Mouse (Mus musculus) ES-E14 (cell line): ENCODE data around the gene Ccdc3. TPM values are rescaled to one million over a fixed set of nuclear protein-coding genes. Genes with fewer than 3 reads are reported as not detected.

ENCODE experiments used
- DNase-seq: peaks from one replicate; pipeline ENCODE4 v3.0.0-alpha.2; 2013; ENCODE audit warnings: low read depth, low spot score
- H3K27ac ChIP-seq: 2 replicates; pipeline ENCODE4 v1.5.1; 2012; ENCODE audit warnings: low read depth, mild to moderate bottlenecking, low read length, moderate library complexity, mixed read lengths; ENCODE audit not compliant: poor library complexity, insufficient read depth, severe bottlenecking
- H3K36me3 ChIP-seq: 2 replicates; pipeline ENCODE4 v1.6.1; 2012; ENCODE audit warnings: mild to moderate bottlenecking, low read length, moderate library complexity, mixed read lengths; ENCODE audit not compliant: control insufficient read depth, poor library complexity, insufficient read depth, severe bottlenecking
- H3K4me1 ChIP-seq, 2 experiments: fragments of 150-350 bp in 1 of 2; sonication (generic) in 1 of 2; 2 replicates each; pipeline ENCODE4 v1.6.1; 2012; ENCODE audit warnings: low read length in 2 of 2, mild to moderate bottlenecking in 1 of 2, mixed read lengths in 1 of 2; ENCODE audit not compliant: control insufficient read depth in 2 of 2, insufficient read depth in 2 of 2, poor library complexity in 1 of 2
- H3K4me3 ChIP-seq, 2 experiments: fragments of 150-350 bp in 1 of 2; sonication (generic) in 1 of 2; 2 replicates each; pipeline ENCODE4 v1.5.1; 2012; ENCODE audit warnings: low read length in 2 of 2, low read depth in 1 of 2, mild to moderate bottlenecking in 1 of 2, mixed read lengths in 1 of 2; ENCODE audit not compliant: insufficient read depth in 1 of 2, poor library complexity in 1 of 2, severe bottlenecking in 1 of 2
- H3K9ac ChIP-seq: 2 replicates; pipeline ENCODE4 v1.6.1; 2012; ENCODE audit warnings: low read depth, mild to moderate bottlenecking, low read length, mixed read lengths; ENCODE audit not compliant: poor library complexity, insufficient read depth, severe bottlenecking
- H3K9me3 ChIP-seq: fragments of 150-350 bp; sonication (generic); 2 replicates; pipeline ENCODE4 v1.6.1; 2012; ENCODE audit warnings: low read depth, mild to moderate bottlenecking, low read length; ENCODE audit not compliant: control insufficient read depth, insufficient read depth
- CHD2 ChIP-seq: IDR thresholded peaks from 2 replicates; pipeline ENCODE4 v1.6.1; 2014; ENCODE audit warnings: mild to moderate bottlenecking, low read depth, low read length, inconsistent platforms
- HCFC1 ChIP-seq: IDR thresholded peaks from 2 replicates; pipeline ENCODE4 v1.6.1; 2012; ENCODE audit warnings: low read length, inconsistent platforms, borderline replicate concordance; ENCODE audit not compliant: insufficient read depth
- MAFK ChIP-seq: IDR thresholded peaks from 2 replicates; pipeline ENCODE4 v1.6.1; 2014; ENCODE audit warnings: mild to moderate bottlenecking, low read depth, low read length, inconsistent platforms; ENCODE audit not compliant: insufficient read depth
- ZC3H11A ChIP-seq: IDR thresholded peaks from 2 replicates; pipeline ENCODE4 v1.6.1; 2012; ENCODE audit warnings: low read depth, mild to moderate bottlenecking, inconsistent platforms, low read length, borderline replicate concordance
- ZNF384 ChIP-seq: IDR thresholded peaks from 2 replicates; pipeline ENCODE4 v1.6.1; 2012; ENCODE audit warnings: low read depth, low read length, inconsistent platforms
- in situ Hi-C, 2 experiments: fragments of 600-800 bp; cut with MboI; formaldehyde crosslinking; loops; one replicate each; pipeline ENCODE4 v1.15.1; 2025; ENCODE audit warnings: low sequenced_read_pairs in 2 of 2, inconsistent platforms in 1 of 2; ENCODE audit not compliant: unreplicated experiment in 2 of 2
- total RNA-seq: library from RNA; depleted of rRNA; stranded (reverse); fragments of 300-350 nt; gene quantifications from 2 replicates; pipeline ENCODE4 v1.2.3, GENCODE M21; 2012

The Ccdc3 gene
- total RNA-seq, 1 experiment = 9.2 TPM

- Histone ChIP-seq H3K27ac (no peak overlapping the region; the same call in 1 of the 2 replicates), H3K9ac (no peak overlapping the region; the same call in 1 of the 2 replicates), H3K9me3 (no peaks in the 10 kb centered on the region), H3K4me1 (peaks cover 6 to 7% of the 10 kb centered on the region in 2 experiments; a peak in 3 of 4 replicates), H3K4me3 (no peak overlapping the region; a peak in 1 of 4 replicates), H3K36me3 (0 out of 2 replicates have a peak, but pooled peaks cover 3% of the 10 kb centered on the region)
- no peak for DNase-seq
- TF ChIP-seq CHD2 = no peak
- TF ChIP-seq ZNF384 = no peak
- no peak for TF ChIP-seq ZC3H11A
- TF ChIP-seq MAFK = no peak
- no peak for TF ChIP-seq HCFC1
- in situ Hi-C loops = no loop called here
Observed at GRCm38 (mm10) chr2:5139961-5140360, 2.4 kb downstream of the Ccdc3 start.

GRCm38 (mm10) chr2:5144446-5144845, 6.9 kb downstream of the Ccdc3 start:
- Histone ChIP-seq H3K9ac (no peak overlapping the region), H3K4me1 (peaks cover 4% of the 10 kb centered on the region in 2 experiments; a peak in 3 of 4 replicates), H3K36me3 (peaks cover 3% of the 10 kb centered on the region; the same call in 1 of the 2 replicates), H3K9me3 (no peaks in the 10 kb centered on the region), H3K4me3 (no peak overlapping the region), H3K27ac (no peak overlapping the region)
- in situ Hi-C loops = no loop called here
- no peak for TF ChIP-seq ZNF384
- TF ChIP-seq HCFC1 = no peak
- no peak for TF ChIP-seq MAFK
- TF ChIP-seq ZC3H11A = no peak
- TF ChIP-seq CHD2 = no peak
- no peak for DNase-seq

DNA sequence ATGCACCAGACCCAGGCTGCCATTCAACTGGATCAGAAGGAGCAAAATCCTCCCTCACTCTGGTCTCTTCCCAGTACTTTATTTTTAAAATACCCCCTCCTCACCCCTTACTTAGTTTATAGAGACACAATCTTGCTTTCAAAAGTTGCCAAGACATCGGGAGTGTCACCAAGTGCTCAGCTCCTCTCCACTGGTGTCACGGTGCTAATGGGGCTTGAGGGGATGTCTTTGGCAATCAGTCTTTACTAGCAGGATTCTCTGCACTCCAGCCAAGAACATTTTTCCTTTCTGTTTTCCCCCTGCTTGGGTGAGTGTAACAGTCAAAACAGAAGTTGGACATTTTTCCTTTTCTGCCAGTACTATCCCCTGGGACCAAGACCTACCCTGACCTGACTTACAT, 10.3 kb downstream of the Ccdc3 start:
- H3K9ac ChIP-seq = no peak overlapping the region
- no peak overlapping the region for H3K27ac ChIP-seq

DNA sequence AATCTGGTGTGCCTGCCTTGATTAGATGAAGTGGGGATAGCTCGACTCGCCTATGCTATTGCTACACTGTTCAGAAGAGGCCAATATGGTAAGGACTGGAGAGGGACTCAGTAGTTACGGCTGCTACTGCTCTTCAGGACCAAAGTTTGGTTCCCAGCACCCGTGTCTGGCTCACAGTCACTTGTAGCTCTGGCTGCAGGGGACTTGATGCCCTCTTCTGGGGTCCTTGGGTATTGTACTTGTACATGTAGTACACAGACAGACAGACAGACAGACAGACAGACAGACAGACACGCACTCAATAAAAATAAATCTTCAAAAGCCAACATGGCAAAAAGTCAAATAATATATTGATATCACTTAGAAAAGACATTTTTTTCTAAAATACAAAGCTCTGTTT, 17.1 kb downstream of the Ccdc3 start:
- Histone ChIP-seq H3K27ac (no peak overlapping the region), H3K9me3 (no peaks in the 10 kb centered on the region), H3K4me1 (no peaks in the 10 kb centered on the region), H3K4me3 (no peak overlapping the region), H3K9ac (no peak overlapping the region), H3K36me3 (no peaks in the 10 kb centered on the region)
- in situ Hi-C loops = no loop called here
- DNase-seq = no peak
- TF ChIP-seq CHD2 (no peak), ZC3H11A (no peak), HCFC1 (no peak), MAFK (no peak), ZNF384 (no peak)

More for the DNA sequence above, 10.3 kb downstream of the Ccdc3 start:
- Histone ChIP-seq H3K36me3 (peaks cover 2% of the 10 kb centered on the region; the same call in 1 of the 2 replicates), H3K9me3 (no peaks in the 10 kb centered on the region), H3K4me1 (no peaks in the 10 kb centered on the region), H3K4me3 (no peak overlapping the region)
- in situ Hi-C loops = no loop called here
- no peak for DNase-seq
- TF ChIP-seq ZC3H11A = no peak
- TF ChIP-seq HCFC1 = no peak
- TF ChIP-seq MAFK = no peak
- no peak for TF ChIP-seq ZNF384
- no peak for TF ChIP-seq CHD2
